Mouse (Mus musculus) kidney, embryonic 16.5 days (tissue): ENCODE measurements around the gene Nppa. TPM values are rescaled to one million over a fixed set of nuclear protein-coding genes. Genes with fewer than 3 reads are reported as not detected.

ENCODE experiments used
- ATAC-seq: fragments of 200-750 bp; cut with Nextera tagmentation; 2 replicates; pipeline ENCODE4 v1.8.0; 2017; ENCODE audit warnings: moderate TSS enrichment; ENCODE audit not compliant: low FRiP score, low TSS enrichment
- H3K27ac ChIP-seq: fragments of 300-500 bp; sonication (generic); 2 replicates; pipeline ENCODE4 v1.5.1; 2014; ENCODE audit warnings: low read length
- H3K27me3 ChIP-seq: fragments of 300-500 bp; sonication (generic); 2 replicates; pipeline ENCODE4 v1.6.1; 2014; ENCODE audit warnings: low read length, control low read depth, mixed read lengths; ENCODE audit not compliant: insufficient read depth
- H3K36me3 ChIP-seq: fragments of 300-500 bp; sonication (generic); 2 replicates; pipeline ENCODE4 v1.6.1; 2014; ENCODE audit warnings: low read length, control low read depth, mixed read lengths; ENCODE audit not compliant: insufficient read depth
- H3K4me1 ChIP-seq: fragments of 300-500 bp; sonication (generic); 2 replicates; pipeline ENCODE4 v1.6.1; 2014; ENCODE audit warnings: low read length, control low read depth, mixed read lengths; ENCODE audit not compliant: insufficient read depth
- H3K4me2 ChIP-seq: fragments of 300-500 bp; sonication (generic); replicated peaks from 2 replicates; pipeline ENCODE4 v1.6.1; 2014; ENCODE audit warnings: low read depth, low read length
- H3K4me3 ChIP-seq: fragments of 300-500 bp; sonication (generic); 2 replicates; pipeline ENCODE4 v1.5.1; 2014; ENCODE audit warnings: mild to moderate bottlenecking, low read length
- H3K9ac ChIP-seq: fragments of 300-500 bp; sonication (generic); replicated peaks from 2 replicates; pipeline ENCODE4 v1.6.1; 2014; ENCODE audit warnings: low read length
- H3K9me3 ChIP-seq: fragments of 300-500 bp; sonication (generic); 2 replicates; pipeline ENCODE4 v1.6.1; 2016; ENCODE audit warnings: low read length, control low read depth
- WGBS: fragments of 180-500 bp; shearing (Covaris S2); extraction: QIAGEN DNeasy Blood & Tissue Kit; methylation state at CpG from one replicate; pipeline ENCODE4 v1.1.7; 2014; 5-methylcytosine and 5-hydroxymethylcytosine counted together
- polyA plus RNA-seq: library from polyadenylated mRNA; unstranded; fragments of >200 nt; fragmentation: Nextera tagmentation; extraction: Ambion mirVana; gene quantifications from 2 replicates; pipeline ENCODE4 v1.2.1, GENCODE M21; 2015

Nppa gene
- polyA plus RNA-seq, 1 experiment from 2014 or later = 1.00 TPM

DNA sequence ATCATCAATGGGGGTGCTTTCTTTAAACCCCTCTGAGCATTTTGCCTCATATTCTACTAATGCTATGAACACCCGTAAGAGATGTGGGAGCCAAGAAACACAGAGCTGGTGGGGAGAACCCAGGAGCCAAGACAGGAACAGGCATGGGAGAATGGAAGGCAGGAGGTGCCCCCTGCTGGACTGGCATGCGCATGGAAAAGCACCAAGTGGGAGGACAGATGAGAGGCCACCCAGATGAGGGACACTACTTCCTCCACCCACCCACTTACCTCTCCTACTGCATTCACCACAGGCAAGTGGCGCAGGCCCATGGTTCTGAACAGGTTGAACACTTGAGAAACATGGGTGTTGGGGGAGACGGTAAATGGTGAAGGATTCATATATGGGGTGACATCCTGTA is 7.9 kb downstream of the Nppa start:
- Histone ChIP-seq H3K9ac (no peak overlapping the region), H3K4me2 (no peak overlapping the region), H3K27ac (no peak overlapping the region), H3K4me1 (no peaks in the 10 kb centered on the region), H3K36me3 (peaks cover 84% of the 10 kb centered on the region), H3K4me3 (no peak overlapping the region), H3K9me3 (no peaks in the 10 kb centered on the region), H3K27me3 (no peaks in the 10 kb centered on the region)
- ATAC-seq = no peak
- WGBS = 82% methylated on average over 4 of the region's 4 CpGs

DNA sequence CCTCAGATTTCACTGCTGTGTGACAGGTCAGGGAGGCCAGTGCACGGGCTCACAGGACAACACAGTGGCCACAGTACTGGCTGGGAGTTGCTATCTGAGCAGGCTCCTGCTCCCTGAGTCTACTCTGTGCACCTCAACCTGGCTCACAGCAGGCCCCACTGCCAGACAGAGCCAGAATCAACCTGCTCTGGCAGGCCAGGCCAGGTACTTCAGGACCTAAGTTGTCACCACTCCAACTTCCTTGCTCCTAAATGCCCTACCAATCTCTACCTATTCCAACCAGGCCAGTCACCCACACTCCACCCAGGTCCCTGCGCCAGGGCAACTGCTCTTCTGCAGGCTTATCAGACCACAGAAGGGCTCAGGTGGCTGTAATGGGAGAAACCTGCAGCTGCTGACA is 9.1 kb downstream of the Nppa start:
- ATAC-seq = no peak

DNA sequence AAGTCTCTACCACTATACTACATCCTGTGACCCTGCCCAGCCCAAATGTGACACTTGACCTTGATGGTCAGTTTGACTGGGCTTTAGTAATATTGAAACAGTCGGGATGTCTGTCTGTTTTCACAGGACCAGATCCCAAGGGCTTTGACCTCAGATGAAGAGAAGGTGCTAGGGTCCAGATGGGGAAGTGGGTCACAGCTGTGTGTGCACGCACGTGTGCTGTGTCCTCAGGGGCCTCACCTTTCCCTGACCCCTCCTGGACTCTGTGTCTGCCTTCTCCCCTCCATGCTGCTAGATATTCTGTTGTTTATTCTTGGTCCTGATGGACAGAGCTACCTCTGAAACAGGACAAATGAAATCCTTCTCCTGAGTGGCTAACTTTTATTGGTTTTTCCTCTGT is 10.8 kb downstream of the Nppa start:
- 72% methylated on average over 3 of the region's 3 CpGs for WGBS
- H3K27me3 ChIP-seq = no peaks in the 10 kb centered on the region
- no peak for ATAC-seq
- no peaks in the 10 kb centered on the region for H3K4me1 ChIP-seq
- H3K9ac ChIP-seq = no peak overlapping the region
- H3K9me3 ChIP-seq = no peaks in the 10 kb centered on the region
- no peak overlapping the region for H3K4me2 ChIP-seq
- peaks cover 95% of the 10 kb centered on the region for H3K36me3 ChIP-seq
- no peak overlapping the region for H3K4me3 ChIP-seq
- no peak overlapping the region for H3K27ac ChIP-seq

More for the DNA sequence above, 9.1 kb downstream of the Nppa start:
- H3K4me2 ChIP-seq = no peak overlapping the region
- no peak overlapping the region for H3K9ac ChIP-seq
- H3K4me1 ChIP-seq = no peaks in the 10 kb centered on the region
- no peaks in the 10 kb centered on the region for H3K27me3 ChIP-seq
- 90% methylated on average over 2 of the region's 2 CpGs for WGBS
- H3K36me3 ChIP-seq = peaks cover 96% of the 10 kb centered on the region
- no peak overlapping the region for H3K4me3 ChIP-seq
- no peaks in the 10 kb centered on the region for H3K9me3 ChIP-seq
- no peak overlapping the region for H3K27ac ChIP-seq

DNA sequence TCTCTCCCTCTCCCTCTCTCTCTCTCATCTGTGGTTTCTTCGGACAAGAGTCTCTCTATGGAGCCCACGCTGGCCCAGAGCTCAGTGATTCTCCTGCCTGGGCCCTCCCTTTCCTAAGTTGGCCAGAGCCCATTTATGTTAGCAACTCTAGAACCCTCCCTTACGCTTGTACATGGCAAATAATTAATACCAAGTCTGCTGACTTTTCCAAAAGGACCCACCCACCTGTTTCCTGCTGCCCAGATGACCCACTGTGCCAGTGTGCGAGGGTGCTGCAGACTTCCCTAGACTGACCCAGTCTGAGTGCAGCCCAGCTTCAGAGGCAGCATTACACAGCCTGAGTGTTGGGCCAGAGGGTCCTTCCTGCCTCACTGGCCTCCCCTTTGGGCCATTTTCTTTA is 11.7 kb downstream of the Nppa start:
- H3K4me1 ChIP-seq = no peaks in the 10 kb centered on the region
- H3K4me3 ChIP-seq = no peak overlapping the region
- H3K9ac ChIP-seq = no peak overlapping the region
- no peak for ATAC-seq
- WGBS = 93% methylated on average over 4 of the region's 4 CpGs
- H3K9me3 ChIP-seq = no peaks in the 10 kb centered on the region
- H3K4me2 ChIP-seq = no peak overlapping the region
- H3K27me3 ChIP-seq = no peaks in the 10 kb centered on the region
- H3K27ac ChIP-seq = no peak overlapping the region
- H3K36me3 ChIP-seq = peaks cover 95% of the 10 kb centered on the region

DNA sequence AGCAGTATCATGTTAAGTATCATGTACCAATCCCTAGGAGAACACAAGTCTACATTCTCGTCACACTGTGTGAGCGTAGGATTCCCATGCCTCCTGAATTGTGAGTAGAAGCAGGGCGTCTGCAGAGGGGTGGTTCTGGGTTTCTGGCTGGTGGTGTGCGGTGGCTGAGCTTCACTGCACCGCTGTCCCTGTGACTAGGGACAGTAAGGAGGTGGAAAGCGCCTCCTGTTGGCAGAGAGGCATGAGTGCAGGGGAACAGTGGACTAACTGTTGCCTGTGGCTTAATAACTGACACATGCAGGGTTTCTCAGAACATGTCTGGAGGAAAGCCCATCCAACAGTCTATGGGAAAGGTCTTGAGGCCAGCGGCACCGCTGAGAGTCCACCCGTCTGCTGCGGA is 14.9 kb downstream of the Nppa start:
- no peak for ATAC-seq
- Histone ChIP-seq H3K4me3 (no peak overlapping the region), H3K27ac (no peak overlapping the region), H3K27me3 (no peaks in the 10 kb centered on the region), H3K4me2 (no peak overlapping the region), H3K9ac (no peak overlapping the region), H3K36me3 (peaks cover 93% of the 10 kb centered on the region), H3K9me3 (no peaks in the 10 kb centered on the region), H3K4me1 (no peaks in the 10 kb centered on the region)
- WGBS = 88% methylated on average over 10 of the region's 10 CpGs

DNA sequence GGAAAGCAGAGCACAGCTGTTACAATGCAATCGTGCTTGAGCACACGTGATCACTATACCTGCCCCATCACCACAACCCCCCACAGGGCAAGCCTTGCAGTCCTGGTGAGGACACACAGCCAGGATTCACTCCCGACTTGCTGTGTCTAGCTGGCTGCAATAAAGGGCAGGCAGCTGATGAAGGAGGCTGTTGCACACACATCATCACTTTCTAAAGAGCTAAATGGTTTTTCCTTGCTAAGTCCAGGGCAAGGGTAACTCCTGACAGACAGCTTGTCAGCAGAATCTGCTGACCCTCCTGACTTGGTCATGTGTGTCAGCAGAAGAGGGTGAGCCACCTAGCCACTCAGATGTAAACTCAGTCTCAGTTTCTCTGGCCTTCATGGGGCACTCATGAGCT is 16.5 kb downstream of the Nppa start:
- no peak overlapping the region for H3K4me2 ChIP-seq
- WGBS = 79% methylated on average over 3 of the region's 3 CpGs
- no peak for ATAC-seq
- H3K9me3 ChIP-seq = no peaks in the 10 kb centered on the region
- no peaks in the 10 kb centered on the region for H3K27me3 ChIP-seq
- no peak overlapping the region for H3K27ac ChIP-seq
- H3K36me3 ChIP-seq = peaks cover 90% of the 10 kb centered on the region
- no peaks in the 10 kb centered on the region for H3K4me1 ChIP-seq
- H3K4me3 ChIP-seq = no peak overlapping the region
- no peak overlapping the region for H3K9ac ChIP-seq

DNA sequence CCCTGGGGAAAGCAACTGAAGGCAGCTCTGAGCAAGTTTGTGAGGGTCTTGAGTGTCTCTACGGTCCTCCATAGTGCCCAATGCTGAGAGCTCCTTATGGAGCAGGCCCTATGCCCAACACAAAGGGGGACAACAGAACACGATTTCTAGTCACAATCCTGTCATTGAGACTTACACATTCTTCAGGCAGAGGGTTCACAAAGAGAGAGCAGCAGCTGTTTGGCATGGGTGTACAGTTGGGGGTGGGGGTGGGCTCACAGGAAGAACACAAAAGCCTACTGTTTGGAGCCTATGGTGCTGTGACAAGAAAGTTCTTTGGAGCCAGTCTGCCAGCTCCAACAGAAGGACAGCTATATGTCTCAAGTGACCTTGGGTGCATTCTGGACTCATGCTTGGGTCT is 17.9 kb downstream of the Nppa start:
- H3K27ac ChIP-seq = no peak overlapping the region
- ATAC-seq = no peak
- H3K4me1 ChIP-seq = no peaks in the 10 kb centered on the region
- 81% methylated on average over 2 of the region's 2 CpGs for whole genome bisulfite sequencing
- no peak overlapping the region for H3K9ac ChIP-seq
- no peaks in the 10 kb centered on the region for H3K27me3 ChIP-seq
- H3K4me3 ChIP-seq = no peak overlapping the region
- no peaks in the 10 kb centered on the region for H3K9me3 ChIP-seq
- no peak overlapping the region for H3K4me2 ChIP-seq
- peaks cover 90% of the 10 kb centered on the region for H3K36me3 ChIP-seq

DNA sequence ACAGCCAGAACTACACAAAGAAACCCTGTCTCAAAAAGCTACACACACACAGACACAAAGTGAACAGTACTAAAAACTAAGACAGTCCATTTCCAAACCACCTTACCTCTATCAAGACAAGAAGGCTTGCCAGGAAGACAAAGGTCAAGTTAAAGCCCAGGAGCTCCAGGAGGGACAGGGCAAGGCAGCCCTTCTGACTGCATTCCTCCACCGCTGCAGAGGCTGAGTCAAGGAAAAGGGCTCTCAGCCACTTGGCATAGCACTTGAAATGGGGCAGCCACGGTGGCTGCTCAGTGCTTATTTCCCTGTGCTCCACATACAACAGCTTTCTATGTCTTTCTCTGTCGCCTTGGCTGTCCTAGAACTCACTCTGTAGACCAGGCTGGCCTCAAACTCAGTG is 23.5 kb downstream of the Nppa start:
- no peaks in the 10 kb centered on the region for H3K9me3 ChIP-seq
- H3K27ac ChIP-seq = no peak overlapping the region
- H3K4me2 ChIP-seq = no peak overlapping the region
- WGBS = 96% methylated on average over 3 of the region's 3 CpGs
- no peak for ATAC-seq
- no peak overlapping the region for H3K9ac ChIP-seq
- H3K27me3 ChIP-seq = no peaks in the 10 kb centered on the region
- H3K36me3 ChIP-seq = peaks cover 68% of the 10 kb centered on the region
- H3K4me3 ChIP-seq = no peak overlapping the region
- H3K4me1 ChIP-seq = no peaks in the 10 kb centered on the region

DNA sequence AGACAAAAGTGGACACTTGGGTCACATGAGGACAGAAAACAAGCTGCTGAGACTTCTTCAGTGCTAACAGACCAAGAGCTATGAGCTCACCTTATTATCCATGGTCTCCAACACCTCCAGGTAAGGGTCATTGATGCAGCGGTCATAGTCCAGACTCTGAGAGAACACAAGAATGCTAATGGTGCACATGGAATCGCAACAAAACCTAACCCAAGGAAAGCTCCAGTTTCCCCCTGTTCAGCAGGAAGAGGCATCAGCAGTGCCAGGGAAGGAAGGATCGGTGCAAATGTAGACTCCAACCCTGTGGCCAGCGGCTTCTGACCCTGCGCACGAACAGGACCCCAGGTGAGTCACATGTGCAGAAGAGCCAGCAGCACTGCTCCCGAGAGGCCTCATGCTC is 28.8 kb downstream of the Nppa start:
- no peak overlapping the region for H3K4me3 ChIP-seq
- peaks cover 30% of the 10 kb centered on the region for H3K36me3 ChIP-seq
- H3K4me2 ChIP-seq = no peak overlapping the region
- H3K27ac ChIP-seq = no peak overlapping the region
- H3K4me1 ChIP-seq = no peaks in the 10 kb centered on the region
- no peak for ATAC-seq
- no peak overlapping the region for H3K9ac ChIP-seq
- no peaks in the 10 kb centered on the region for H3K9me3 ChIP-seq
- no peaks in the 10 kb centered on the region for H3K27me3 ChIP-seq
- 93% methylated on average over 7 of the region's 7 CpGs for WGBS

DNA sequence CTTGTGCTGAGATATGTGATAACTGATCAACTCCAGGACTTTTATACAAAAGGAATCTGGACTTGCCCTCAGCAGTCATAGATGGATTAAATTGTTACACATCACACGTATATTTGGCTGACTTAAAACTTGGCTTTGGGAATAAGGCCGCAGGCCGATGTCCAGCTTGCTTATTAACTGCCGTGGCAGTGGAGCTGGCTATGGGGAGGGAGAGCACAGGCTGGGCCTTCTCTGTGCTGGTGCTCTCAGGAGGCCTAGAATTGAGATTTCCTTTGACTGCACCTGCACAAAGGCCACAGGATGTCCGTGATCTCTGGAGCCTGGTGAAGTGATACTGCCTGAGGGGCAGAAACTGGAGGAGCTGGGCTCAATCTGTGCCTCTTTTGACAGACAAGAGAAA is 30.0 kb downstream of the Nppa start:
- Histone ChIP-seq H3K36me3 (peaks cover 19% of the 10 kb centered on the region), H3K4me2 (no peak overlapping the region), H3K9me3 (no peaks in the 10 kb centered on the region), H3K4me1 (no peaks in the 10 kb centered on the region), H3K27me3 (no peaks in the 10 kb centered on the region), H3K9ac (no peak overlapping the region), H3K27ac (no peak overlapping the region), H3K4me3 (no peak overlapping the region)
- WGBS = 71% methylated on average over 5 of the region's 5 CpGs
- ATAC-seq = peak; percentile 34; the same call in 1 of the 2 replicates
